Mouse (Mus musculus) cortical plate, adult 2 months (tissue): Measurements from ENCODE around the gene Scd1.

ENCODE experiments used
- CTCF ChIP-seq: fragments of 200-500 bp; IDR thresholded peaks from 2 replicates; pipeline ENCODE4 v1.5.1; 2011; ENCODE audit warnings: mild to moderate bottlenecking, control low read depth, low read length; ENCODE audit not compliant: insufficient read depth; ENCODE audit errors: extremely low read depth
- POLR2A ChIP-seq: fragments of 200-500 bp; IDR thresholded peaks from 2 replicates; pipeline ENCODE4 v1.6.1; 2011; ENCODE audit warnings: mild to moderate bottlenecking, low read length, control low read depth; ENCODE audit not compliant: insufficient read depth; ENCODE audit errors: extremely low read depth

GRCm38 (mm10) chr19:44447927-44448326 is 40.2 kb upstream of the Scd1 start:
- TF ChIP-seq CTCF (no peak), POLR2A (no peak)
